Mouse (Mus musculus) lung, embryonic 15.5 days (tissue): ENCODE measurements around the gene Gldc. TPM values are rescaled to one million over a fixed set of nuclear protein-coding genes. Genes with fewer than 3 reads are reported as not detected.
A peak's percentile ranks its signal among the peaks of the same experiment; 100 is the strongest.

Experiments
- ATAC-seq: fragments of 200-750 bp; cut with Nextera tagmentation; 2 replicates; pipeline ENCODE4 v1.8.0; 2017; ENCODE audit warnings: moderate number of reproducible peaks, borderline replicate concordance; ENCODE audit not compliant: low FRiP score, low TSS enrichment; ENCODE audit errors: extremely low read depth
- H3K27ac ChIP-seq: fragments of 300-500 bp; sonication (generic); 2 replicates; pipeline ENCODE4 v1.5.1; 2015; ENCODE audit warnings: moderate library complexity, mild to moderate bottlenecking, inconsistent platforms
- H3K27me3 ChIP-seq: fragments of 300-500 bp; sonication (generic); 2 replicates; pipeline ENCODE4 v1.6.1; 2015; ENCODE audit warnings: inconsistent platforms
- H3K36me3 ChIP-seq: fragments of 300-500 bp; sonication (generic); 2 replicates; pipeline ENCODE4 v1.6.1; 2015; ENCODE audit warnings: inconsistent platforms
- H3K4me1 ChIP-seq: fragments of 300-500 bp; sonication (generic); 2 replicates; pipeline ENCODE4 v1.6.1; 2015; ENCODE audit warnings: inconsistent platforms
- H3K4me2 ChIP-seq: fragments of 300-500 bp; sonication (generic); 2 replicates; pipeline ENCODE4 v1.6.1; 2015; ENCODE audit warnings: inconsistent platforms, mild to moderate bottlenecking, moderate library complexity
- H3K4me3 ChIP-seq: fragments of 300-500 bp; sonication (generic); 2 replicates; pipeline ENCODE4 v1.5.1; 2015; ENCODE audit warnings: mild to moderate bottlenecking, inconsistent platforms
- H3K9ac ChIP-seq: fragments of 300-500 bp; sonication (generic); 2 replicates; pipeline ENCODE4 v1.6.1; 2015; ENCODE audit warnings: inconsistent platforms
- H3K9me3 ChIP-seq: fragments of 300-500 bp; sonication (generic); 2 replicates; pipeline ENCODE4 v1.6.1; 2016; ENCODE audit warnings: inconsistent platforms
- whole genome bisulfite sequencing: fragments of 180-500 bp; shearing (Covaris S2); methylation state at CpG from one replicate; pipeline ENCODE4 v1.1.7; 2015; 5-methylcytosine and 5-hydroxymethylcytosine counted together
- polyA plus RNA-seq: library from polyadenylated mRNA; unstranded; fragments of >200 nt; fragmentation: Nextera tagmentation; extraction: Ambion mirVana; gene quantifications from 2 replicates; pipeline ENCODE4 v1.2.1, GENCODE M21; 2015

The Gldc gene
- polyA plus RNA-seq, 1 experiment from 2014 or later: 0.65 TPM

DNA sequence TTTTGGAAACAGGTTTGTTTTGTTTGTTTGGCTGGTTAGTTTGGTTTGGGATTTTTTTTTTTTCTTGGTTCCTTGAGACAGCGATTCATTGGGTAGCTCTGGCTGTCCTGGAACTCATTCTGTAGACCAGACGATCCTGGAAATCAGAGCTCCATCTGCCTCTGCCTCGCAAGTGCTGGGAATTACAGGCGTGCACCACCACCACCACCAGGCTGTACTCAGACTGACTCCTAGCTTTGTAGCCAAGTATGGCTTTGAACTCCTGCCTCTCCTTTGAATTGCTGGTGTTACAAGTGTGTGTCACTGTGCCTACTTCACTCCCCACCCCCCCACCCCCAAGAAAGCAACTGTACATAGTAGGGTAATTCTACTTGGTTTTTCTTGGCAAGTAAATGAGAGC, 58.0 kb downstream of the Gldc start:
- H3K27ac ChIP-seq: no peak overlapping the region
- WGBS: 48% methylated on average over 4 of the region's 4 CpGs
- ATAC-seq: no peak
- no peaks in the 10 kb centered on the region for H3K36me3 ChIP-seq
- peaks cover 8% of the 10 kb centered on the region; the same call in 1 of the 2 replicates for H3K4me1 ChIP-seq
- H3K9me3 ChIP-seq: no peaks in the 10 kb centered on the region
- no peaks in the 10 kb centered on the region for H3K27me3 ChIP-seq
- H3K4me2 ChIP-seq: no peak overlapping the region
- no peak overlapping the region for H3K4me3 ChIP-seq
- no peak overlapping the region for H3K9ac ChIP-seq

DNA sequence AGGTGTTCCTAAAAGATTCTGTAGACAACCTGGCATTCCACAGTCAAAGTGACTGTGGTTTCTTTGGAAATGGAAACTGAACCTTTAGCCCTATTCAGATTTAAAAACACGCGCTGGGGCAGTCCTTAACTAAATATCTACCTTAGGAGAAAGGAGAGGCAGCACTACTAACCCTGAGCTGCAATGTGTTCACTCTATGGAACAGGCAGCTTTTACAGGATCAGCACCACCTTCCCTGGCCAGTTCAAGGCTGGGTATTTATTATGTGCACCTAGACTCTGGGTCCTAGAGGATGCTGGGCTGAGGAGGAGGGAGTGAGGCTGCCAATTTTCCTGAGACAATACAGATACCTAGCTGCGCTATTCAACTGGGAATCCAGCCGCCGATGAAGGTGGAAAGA, 59.6 kb downstream of the Gldc start:
- Histone ChIP-seq H3K4me1 (peaks cover 8% of the 10 kb centered on the region; the same call in 1 of the 2 replicates), H3K27ac (no peak overlapping the region), H3K9ac (no peak overlapping the region), H3K36me3 (no peaks in the 10 kb centered on the region), H3K4me2 (no peak overlapping the region), H3K27me3 (no peaks in the 10 kb centered on the region), H3K9me3 (no peaks in the 10 kb centered on the region), H3K4me3 (no peak overlapping the region)
- 66% methylated on average over 5 of the region's 5 CpGs for WGBS
- no peak for ATAC-seq

DNA sequence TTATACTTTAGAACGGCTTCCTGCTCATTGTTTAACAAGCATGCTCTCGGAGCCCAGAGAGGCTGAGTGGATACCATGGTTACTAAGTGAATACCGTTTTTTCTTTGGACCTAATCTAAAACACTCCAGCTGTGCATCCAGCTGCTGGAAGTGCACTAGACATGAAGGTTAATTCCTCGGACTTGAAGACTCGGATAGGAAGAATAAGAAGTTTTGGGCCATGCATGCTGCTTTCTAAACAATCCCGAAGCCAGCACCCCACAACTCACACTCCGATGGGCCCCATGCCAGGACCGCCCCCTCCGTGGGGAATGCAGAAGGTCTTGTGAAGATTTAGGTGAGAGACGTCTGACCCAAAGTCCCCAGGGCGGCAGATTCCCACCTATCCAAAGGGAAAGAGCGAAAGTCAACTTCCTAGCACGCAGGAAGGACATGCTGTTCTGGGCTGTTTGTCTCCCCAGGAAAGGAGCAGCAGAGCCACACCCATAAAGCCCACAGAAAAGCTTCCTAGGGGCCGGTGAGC, 60.2 kb downstream of the Gldc start:
- Histone ChIP-seq H3K4me3 (no peak overlapping the region), H3K9me3 (no peaks in the 10 kb centered on the region), H3K27me3 (no peaks in the 10 kb centered on the region), H3K9ac (no peak overlapping the region), H3K4me2 (peak overlapping the region; percentile 31; the same call in 1 of the 2 replicates), H3K4me1 (peaks cover 8% of the 10 kb centered on the region; the same call in 1 of the 2 replicates), H3K27ac (no peak overlapping the region), H3K36me3 (no peaks in the 10 kb centered on the region)
- no peak for ATAC-seq
- 24% methylated on average over 14 of the region's 14 CpGs for WGBS

GRCm38 (mm10) chr19:30112961-30113688, 62.1 kb downstream of the Gldc start:
- no peak overlapping the region for H3K4me3 ChIP-seq
- 89% methylated on average over 16 of the region's 16 CpGs for WGBS
- no peaks in the 10 kb centered on the region for H3K9me3 ChIP-seq
- peaks cover 8% of the 10 kb centered on the region; the same call in 1 of the 2 replicates for H3K4me1 ChIP-seq
- H3K27ac ChIP-seq: no peak overlapping the region
- H3K36me3 ChIP-seq: no peaks in the 10 kb centered on the region
- H3K4me2 ChIP-seq: no peak overlapping the region
- ATAC-seq: no peak
- H3K27me3 ChIP-seq: no peaks in the 10 kb centered on the region
- H3K9ac ChIP-seq: no peak overlapping the region

DNA sequence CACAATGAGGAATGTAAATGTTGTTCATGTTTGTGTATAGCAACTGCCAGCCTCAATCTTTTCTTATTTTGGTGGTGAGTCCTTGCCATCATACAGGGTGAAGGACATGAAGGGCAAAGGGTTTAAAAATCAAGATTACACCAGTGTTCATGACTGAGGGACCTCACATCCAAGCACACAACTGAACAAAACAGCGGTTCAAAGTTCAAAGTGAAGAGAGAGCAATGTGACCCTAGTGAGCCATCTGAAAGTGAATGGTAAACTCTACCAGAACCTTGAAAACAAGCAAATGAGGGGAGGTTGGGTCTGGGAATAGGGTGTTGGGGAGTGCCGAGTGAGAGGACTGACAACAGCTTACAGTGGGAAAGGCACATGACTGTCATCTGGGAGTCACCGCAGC, 63.8 kb downstream of the Gldc start:
- no peak overlapping the region for H3K4me2 ChIP-seq
- no peak overlapping the region for H3K27ac ChIP-seq
- WGBS: 95% methylated on average over 3 of the region's 3 CpGs
- H3K4me3 ChIP-seq: no peak overlapping the region
- H3K4me1 ChIP-seq: peaks cover 8% of the 10 kb centered on the region; the same call in 1 of the 2 replicates
- no peaks in the 10 kb centered on the region for H3K36me3 ChIP-seq
- no peaks in the 10 kb centered on the region for H3K9me3 ChIP-seq
- H3K27me3 ChIP-seq: no peaks in the 10 kb centered on the region
- H3K9ac ChIP-seq: no peak overlapping the region
- ATAC-seq: no peak

DNA sequence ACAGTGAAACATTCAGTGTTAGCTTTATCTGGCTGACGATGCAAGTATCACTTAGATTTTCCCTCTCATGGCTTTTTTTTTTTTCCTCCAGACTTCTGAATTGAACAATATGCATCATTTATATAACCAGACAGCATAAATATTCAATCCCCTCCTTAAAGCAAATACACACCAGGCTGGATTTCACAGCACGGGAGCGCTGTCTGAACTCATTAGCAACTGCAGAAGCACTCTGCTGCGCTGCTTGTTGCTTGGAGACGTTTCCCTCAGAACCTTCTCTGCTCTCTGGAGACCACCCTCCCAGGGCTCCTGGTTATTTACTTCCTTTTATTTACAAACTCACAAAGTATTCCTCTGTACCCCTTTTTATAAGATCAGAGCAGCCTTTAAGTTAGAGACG, 66.1 kb downstream of the Gldc start:
- WGBS: 77% methylated on average over 6 of the region's 6 CpGs
- no peaks in the 10 kb centered on the region for H3K9me3 ChIP-seq
- H3K27me3 ChIP-seq: no peaks in the 10 kb centered on the region
- no peak overlapping the region for H3K4me3 ChIP-seq
- ATAC-seq: no peak
- no peaks in the 10 kb centered on the region for H3K4me1 ChIP-seq
- H3K27ac ChIP-seq: no peak overlapping the region
- no peaks in the 10 kb centered on the region for H3K36me3 ChIP-seq
- H3K4me2 ChIP-seq: no peak overlapping the region
- H3K9ac ChIP-seq: no peak overlapping the region

GRCm38 (mm10) chr19:30108616-30109015, 66.6 kb downstream of the Gldc start:
- no peak overlapping the region for H3K9ac ChIP-seq
- no peak overlapping the region for H3K27ac ChIP-seq
- H3K36me3 ChIP-seq: no peaks in the 10 kb centered on the region
- H3K9me3 ChIP-seq: no peaks in the 10 kb centered on the region
- no peaks in the 10 kb centered on the region for H3K27me3 ChIP-seq
- ATAC-seq: no peak
- no peak overlapping the region for H3K4me2 ChIP-seq
- H3K4me1 ChIP-seq: no peaks in the 10 kb centered on the region
- H3K4me3 ChIP-seq: no peak overlapping the region

DNA sequence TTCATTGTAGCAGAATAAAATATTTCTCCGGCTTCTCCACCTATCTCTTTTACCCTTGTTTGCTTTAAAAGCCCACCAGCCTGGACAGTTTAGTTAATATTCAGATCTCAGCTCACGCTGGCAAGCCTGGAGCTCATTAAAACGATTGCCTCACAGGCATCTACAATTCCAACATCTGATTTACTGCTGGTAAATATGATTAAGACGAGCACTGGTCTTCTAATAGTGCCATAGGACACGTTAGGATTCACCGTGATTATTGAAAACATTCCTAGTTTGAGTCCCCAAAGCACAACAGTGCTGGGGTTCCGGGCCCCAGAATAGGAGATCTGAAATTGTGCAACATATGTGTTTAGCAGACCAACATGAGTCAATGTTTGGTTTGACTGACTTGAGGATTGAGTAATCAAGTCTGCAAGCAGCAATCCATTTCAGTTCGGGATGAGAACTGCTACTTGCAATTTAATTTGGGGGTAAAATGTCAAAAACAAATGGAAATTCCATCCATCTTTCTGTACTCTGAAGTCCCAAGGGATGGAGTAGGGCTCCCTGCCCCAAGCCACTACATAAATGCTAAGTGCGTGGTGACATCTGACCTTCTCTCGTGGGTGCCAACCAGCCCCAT, 67.9 kb downstream of the Gldc start:
- Histone ChIP-seq H3K9ac (no peak overlapping the region), H3K27me3 (no peaks in the 10 kb centered on the region), H3K9me3 (no peaks in the 10 kb centered on the region), H3K4me1 (no peaks in the 10 kb centered on the region), H3K4me2 (no peak overlapping the region), H3K36me3 (no peaks in the 10 kb centered on the region), H3K4me3 (no peak overlapping the region), H3K27ac (no peak overlapping the region)
- ATAC-seq: no peak
- WGBS: 75% methylated on average over 10 of the region's 10 CpGs

DNA sequence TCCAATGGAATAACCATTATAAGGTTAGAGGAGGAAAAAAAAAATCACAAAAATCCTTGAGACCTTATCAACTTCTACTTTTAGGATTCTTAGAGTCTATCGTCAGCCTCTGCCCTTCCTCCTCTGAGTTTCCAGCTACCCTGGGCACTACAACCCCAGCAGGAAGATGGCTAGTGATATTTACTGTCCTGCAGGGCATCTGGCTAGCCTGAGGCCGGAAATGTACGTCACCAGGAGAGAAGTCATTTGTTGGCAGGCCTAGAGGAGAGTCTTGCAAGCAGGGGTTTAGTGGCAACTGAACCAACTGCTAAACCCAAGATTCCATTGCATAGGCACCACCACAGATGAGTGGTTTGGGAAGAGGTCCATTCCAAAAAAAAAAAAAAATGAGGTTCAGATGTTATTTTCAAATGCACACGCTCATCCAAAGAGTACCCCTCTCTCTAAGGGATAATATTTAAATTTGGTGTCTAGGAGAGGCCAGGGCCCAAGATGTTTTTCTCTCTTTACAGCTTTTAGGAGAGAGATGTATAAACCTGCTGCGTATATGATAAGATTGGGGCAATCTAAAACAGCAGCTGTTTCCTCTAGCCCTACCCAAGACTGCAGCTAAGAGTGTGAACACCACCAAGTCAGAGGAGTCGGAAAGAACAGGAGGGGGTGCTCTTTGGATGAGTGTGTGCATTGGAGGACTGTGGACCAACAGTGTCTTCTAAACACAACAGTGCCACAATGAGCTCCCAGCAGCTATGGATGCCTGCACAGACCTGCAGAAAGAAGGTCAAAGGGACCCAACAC, 70.0 kb downstream of the Gldc start:
- ATAC-seq: no peak
- Histone ChIP-seq H3K4me3 (no peak overlapping the region), H3K27me3 (no peaks in the 10 kb centered on the region), H3K4me2 (no peak overlapping the region), H3K27ac (no peak overlapping the region), H3K9ac (no peak overlapping the region), H3K36me3 (no peaks in the 10 kb centered on the region), H3K9me3 (no peaks in the 10 kb centered on the region), H3K4me1 (no peaks in the 10 kb centered on the region)
- 79% methylated on average over 6 of the region's 6 CpGs for WGBS

GRCm38 (mm10) chr19:30102620-30103019, 72.6 kb downstream of the Gldc start:
- peaks cover 5% of the 10 kb centered on the region; the same call in 1 of the 2 replicates for H3K36me3 ChIP-seq
- H3K4me3 ChIP-seq: no peak overlapping the region
- no peak for ATAC-seq
- H3K27ac ChIP-seq: no peak overlapping the region
- no peaks in the 10 kb centered on the region for H3K4me1 ChIP-seq
- no peak overlapping the region for H3K9ac ChIP-seq
- H3K9me3 ChIP-seq: no peaks in the 10 kb centered on the region
- WGBS: 82% methylated on average over 6 of the region's 6 CpGs
- H3K27me3 ChIP-seq: no peaks in the 10 kb centered on the region
- H3K4me2 ChIP-seq: no peak overlapping the region

- Histone ChIP-seq H3K27me3 (no peaks in the 10 kb centered on the region), H3K9me3 (no peaks in the 10 kb centered on the region), H3K4me1 (no peaks in the 10 kb centered on the region), H3K36me3 (peaks cover 24% of the 10 kb centered on the region), H3K4me2 (no peak overlapping the region), H3K9ac (no peak overlapping the region), H3K4me3 (no peak overlapping the region), H3K27ac (no peak overlapping the region)
- 92% methylated on average over 12 of the region's 12 CpGs for WGBS
- ATAC-seq: no peak
Measured at GRCm38 (mm10) chr19:30100571-30100970, 74.7 kb downstream of the Gldc start.

DNA sequence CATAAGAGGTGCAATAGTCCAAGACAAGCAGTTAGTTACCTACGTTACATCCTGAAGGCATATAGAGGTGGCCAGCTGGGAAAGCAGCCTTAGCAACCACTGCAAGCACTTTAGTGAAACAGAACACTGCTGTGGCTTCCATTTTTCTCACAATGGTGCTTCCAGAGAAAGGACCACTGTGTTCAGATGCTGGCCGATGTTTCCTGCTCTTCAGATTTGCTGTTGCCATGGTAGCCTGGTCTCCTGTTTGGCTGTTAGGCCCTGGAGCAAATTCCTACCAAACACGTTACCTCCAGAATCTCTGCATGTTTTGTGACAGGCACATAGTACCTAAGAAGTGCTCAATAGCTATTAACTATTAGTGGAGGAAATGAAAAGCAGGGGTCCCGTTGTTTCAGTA, 78.2 kb downstream of the Gldc start:
- Histone ChIP-seq H3K27me3 (no peaks in the 10 kb centered on the region), H3K4me2 (no peak overlapping the region), H3K36me3 (peaks cover 53% of the 10 kb centered on the region), H3K4me1 (no peaks in the 10 kb centered on the region), H3K9ac (no peak overlapping the region), H3K27ac (no peak overlapping the region), H3K9me3 (no peaks in the 10 kb centered on the region), H3K4me3 (no peak overlapping the region)
- WGBS: 82% methylated on average over 4 of the region's 4 CpGs
- no peak for ATAC-seq
